19 mouse cellular contexts compared by ENCODE assay signal in the genomic region with DNA sequence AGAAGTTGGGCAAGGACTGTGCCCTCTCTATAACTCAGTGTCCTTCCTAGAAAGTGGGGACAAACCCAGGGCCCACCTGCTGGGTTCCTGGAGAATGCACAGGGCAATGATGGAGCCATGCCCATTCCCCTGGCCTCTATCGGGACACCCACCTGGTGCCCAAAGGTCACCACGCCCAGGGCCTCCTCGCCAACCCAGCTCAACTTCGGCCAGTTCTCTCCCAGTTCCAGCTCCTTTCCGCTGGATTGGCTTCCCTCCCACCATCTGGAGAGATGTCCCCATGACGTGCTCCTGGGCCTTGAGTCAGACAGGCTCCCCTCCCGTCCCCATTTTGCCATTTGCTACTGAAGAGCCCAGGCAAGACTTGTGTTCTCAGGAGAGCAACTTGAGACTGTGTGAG. TPM values are rescaled to one million over a fixed set of nuclear protein-coding genes. Genes with fewer than 3 reads are reported as not detected.
A peak's percentile ranks its signal among the peaks of the same experiment; 100 is the strongest.
DNase-seq lines count a peak whose midpoint lies in the region; ATAC-seq lines count a peak whose summit lies in the region.
"Had no signal": no experiment of that assay in that cellular context is flagged by ENCODE, and none has a peak within 500 bp of the region (broad histone marks: within the 10 kb centered on the region; RNA-seq: fewer than 3 reads in every experiment).

No protein-coding gene starts in this region.

- H3K27me3 ChIP-seq in midbrain, embryonic 13.5 days, result no peaks in the 10 kb centered on the region
- H3K27me3 ChIP-seq: forebrain, embryonic 13.5 days; heart, embryonic 12.5 days; intestine, embryonic 15.5 days; kidney, embryonic 15.5 days had no signal

- ATAC-seq in midbrain, embryonic 13.5 days, result no peak
- ATAC-seq: CD4-positive, CD25-positive, alpha-beta regulatory T cell, adult 4 months; forebrain, embryonic 13.5 days; forebrain, postnatal 0 days; intestine, embryonic 15.5 days had no signal

- no peak overlapping the region for H3K4me3 ChIP-seq in midbrain, embryonic 13.5 days (replicated peaks)
- H3K4me3 ChIP-seq: embryonic facial prominence, embryonic 10.5 days; forebrain, embryonic 13.5 days; heart, embryonic 12.5 days; intestine, embryonic 15.5 days; kidney, embryonic 15.5 days had no signal

- intact Hi-C loops in left cerebral cortex, postnatal 4 days (cut with DNase I), result no loop called here

- H3K4me1 ChIP-seq in midbrain, embryonic 13.5 days (replicated peaks), result no peaks in the 10 kb centered on the region
- H3K4me1 ChIP-seq: forebrain, embryonic 13.5 days; heart, embryonic 12.5 days; intestine, embryonic 15.5 days had no signal

- H3K9me3 ChIP-seq in midbrain, embryonic 13.5 days, result no peaks in the 10 kb centered on the region
- H3K9me3 ChIP-seq: embryonic facial prominence, embryonic 10.5 days; forebrain, embryonic 13.5 days; G1E; heart, embryonic 12.5 days; intestine, embryonic 15.5 days; kidney, embryonic 15.5 days had no signal

- no peak overlapping the region for H3K4me2 ChIP-seq in midbrain, embryonic 13.5 days (replicated peaks)
- H3K4me2 ChIP-seq: forebrain, embryonic 13.5 days; heart, embryonic 12.5 days; intestine, embryonic 15.5 days; kidney, embryonic 15.5 days had no signal

- H3K36me3 ChIP-seq in midbrain, embryonic 13.5 days, result no peaks in the 10 kb centered on the region
- H3K36me3 ChIP-seq: G1E; heart, embryonic 12.5 days; intestine, embryonic 15.5 days had no signal

- DNase-seq in adrenal gland, adult (ENCODE audit: inconsistent age in 2 of 2, low spot score in 1 of 2), result peak; percentile 70 to 82
- no peak for DNase-seq in adrenal gland, postnatal 4 days (ENCODE audit: low spot score in 2 of 2)
- peak; percentile 67 for DNase-seq in gastrocnemius, adult 18-20 months (ENCODE audit: low spot score)
- no peak for DNase-seq in gastrocnemius, postnatal 4 days (ENCODE audit: low spot score in 2 of 2)
- peak; percentile 40 for DNase-seq in left cerebral cortex, postnatal 4 days
- DNase-seq in left cerebral cortex, adult 8-10 months (ENCODE audit: low spot score in 2 of 2), result no peak
- peak; percentile 44 for DNase-seq in skeletal muscle tissue, adult 2 months (ENCODE audit: low read depth, low spot score)
- DNase-seq: B cell, adult 2 months; cerebellum, adult 2 months; forebrain, postnatal 0 days; kidney, adult 18-20 months had no signal

- WGBS in midbrain, embryonic 13.5 days, result 87% methylated on average over 7 of the region's 7 CpGs

- no peak overlapping the region for H3K27ac ChIP-seq in midbrain, embryonic 13.5 days
- H3K27ac ChIP-seq: embryonic facial prominence, embryonic 10.5 days; forebrain, embryonic 13.5 days; intestine, embryonic 15.5 days; kidney, embryonic 15.5 days had no signal

- H3K9ac ChIP-seq in midbrain, embryonic 13.5 days (replicated peaks), result no peak overlapping the region
- H3K9ac ChIP-seq: forebrain, embryonic 13.5 days; forebrain, postnatal 0 days; heart, embryonic 12.5 days; intestine, embryonic 15.5 days; kidney, embryonic 15.5 days had no signal

RNA-seq across cellular contexts. Expression of a gene that starts 15.3 kb away (rescaled TPM):
- total RNA-seq in adrenal gland, postnatal 4 days (2021), result 10 to 100 TPM; 68.5 to 70.1 TPM
- total RNA-seq in gastrocnemius, adult 18-20 months (2021), result 10 to 100 TPM; 11.3 to 12.9 TPM
- total RNA-seq in gastrocnemius, postnatal 4 days (2021), result 10 to 100 TPM; 22.2 to 22.8 TPM
- 1 to 10 TPM; 7.5 to 7.7 TPM for total RNA-seq in left cerebral cortex, postnatal 4 days (2021)
- total RNA-seq in left cerebral cortex, adult 8-10 months (2022), result 1 to 10 TPM; 8.9 to 9.9 (median 9.5) TPM
- 0.59 and 1.4 TPM in 2 replicates for polyA plus RNA-seq in midbrain, embryonic 13.5 days (2015; fragmentation: Nextera tagmentation; extraction: Ambion mirVana)
- polyA plus RNA-seq: G1E had no signal

Comparison
In these comparisons a context has a peak if more than half of its experiments do, and no peak if none do; other contexts are left out.
1. DNase-seq: peak in adrenal gland, adult (2 of 2), gastrocnemius, adult 18-20 months (single experiment), left cerebral cortex, postnatal 4 days (single experiment) and skeletal muscle tissue, adult 2 months (single experiment); none in adrenal gland, postnatal 4 days (0 of 2), gastrocnemius, postnatal 4 days (0 of 2) and left cerebral cortex, adult 8-10 months (0 of 2).